Mouse (Mus musculus) embryonic facial prominence, embryonic 14.5 days (tissue): ENCODE data around the gene Ak2. TPM values are rescaled to one million over a fixed set of nuclear protein-coding genes. Genes with fewer than 3 reads are reported as not detected.
A peak's percentile ranks its signal among the peaks of the same experiment; 100 is the strongest.

Source experiments
- ATAC-seq: fragments of 200-750 bp; cut with Nextera tagmentation; 2 replicates; pipeline ENCODE4 v1.8.0; 2017; ENCODE audit warnings: low read depth, moderate number of reproducible peaks, moderate TSS enrichment
- DNase-seq: peaks from one replicate; pipeline ENCODE4 v3.0.0-alpha.2; 2015; ENCODE audit warnings: low spot score
- H3K27ac ChIP-seq: fragments of 300-500 bp; sonication (generic); replicated peaks from 2 replicates; pipeline ENCODE4 v1.5.1; 2014; ENCODE audit warnings: low read depth, mild to moderate bottlenecking, low read length, moderate library complexity
- H3K27me3 ChIP-seq: fragments of 300-500 bp; sonication (generic); replicated peaks from 2 replicates; pipeline ENCODE4 v1.6.1; 2014; ENCODE audit warnings: low read length; ENCODE audit not compliant: control insufficient read depth, insufficient read depth
- H3K36me3 ChIP-seq: fragments of 300-500 bp; sonication (generic); 2 replicates; pipeline ENCODE4 v1.6.1; 2014; ENCODE audit warnings: low read length, mixed read lengths; ENCODE audit not compliant: control insufficient read depth, insufficient read depth
- H3K4me1 ChIP-seq: fragments of 300-500 bp; sonication (generic); 2 replicates; pipeline ENCODE4 v1.6.1; 2014; ENCODE audit warnings: antibody characterized with exemption, low read length; ENCODE audit not compliant: control insufficient read depth, insufficient read depth
- H3K4me2 ChIP-seq: fragments of 300-500 bp; sonication (generic); 2 replicates; pipeline ENCODE4 v1.6.1; 2014; ENCODE audit warnings: low read depth, mild to moderate bottlenecking, low read length, moderate library complexity, mixed read lengths
- H3K4me3 ChIP-seq: fragments of 300-500 bp; sonication (generic); 2 replicates; pipeline ENCODE4 v1.5.1; 2014; ENCODE audit warnings: low read depth, mild to moderate bottlenecking, low read length
- H3K9ac ChIP-seq: fragments of 300-500 bp; sonication (generic); 2 replicates; pipeline ENCODE4 v1.6.1; 2014; ENCODE audit warnings: low read depth, mild to moderate bottlenecking, low read length, moderate library complexity, mixed read lengths
- H3K9me3 ChIP-seq: fragments of 300-500 bp; sonication (generic); 2 replicates; pipeline ENCODE4 v1.6.1; 2016; ENCODE audit warnings: low read length; ENCODE audit not compliant: control insufficient read depth
- WGBS: fragments of 180-500 bp; shearing (Covaris S2); extraction: QIAGEN DNeasy Blood & Tissue Kit; methylation state at CpG from one replicate; pipeline ENCODE4 v1.1.7; 2014; 5-methylcytosine and 5-hydroxymethylcytosine counted together
- polyA plus RNA-seq: library from polyadenylated mRNA; unstranded; fragments of >200 nt; fragmentation: Nextera tagmentation; extraction: Ambion mirVana; gene quantifications from 2 replicates; pipeline ENCODE4 v1.2.1, GENCODE M21; 2014

Gene Ak2
- polyA plus RNA-seq, 1 experiment from 2014 or later = 142 TPM

DNA sequence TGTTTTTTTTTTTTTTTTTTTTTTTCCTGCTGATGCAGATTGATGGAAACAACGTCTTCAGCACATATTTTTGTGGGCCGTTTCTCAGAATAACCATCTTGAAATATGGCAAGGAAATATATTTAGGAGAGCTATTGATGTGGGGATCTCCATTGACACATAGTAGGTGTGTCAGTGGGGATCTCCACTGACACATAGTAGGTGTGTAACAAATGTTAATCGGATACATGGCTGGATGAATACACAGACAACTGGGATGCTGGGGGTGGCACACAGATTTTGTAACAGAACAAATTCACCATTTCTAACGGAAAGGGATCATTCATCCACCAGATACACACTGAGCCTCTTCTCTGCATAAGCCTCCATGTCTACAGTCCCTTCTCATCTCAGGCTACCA lies 58.6 kb downstream of the Ak2 start:
- ATAC-seq (no peak), DNase-seq (no peak)
- Histone ChIP-seq H3K27me3 (peaks cover 27% of the 10 kb centered on the region), H3K27ac (no peak overlapping the region), H3K4me2 (no peak overlapping the region), H3K4me3 (no peak overlapping the region), H3K9me3 (no peaks in the 10 kb centered on the region), H3K9ac (no peak overlapping the region), H3K36me3 (no peaks in the 10 kb centered on the region), H3K4me1 (peaks cover 7% of the 10 kb centered on the region; the same call in 1 of the 2 replicates)
- WGBS = 63% methylated on average over 4 of the region's 4 CpGs

DNA sequence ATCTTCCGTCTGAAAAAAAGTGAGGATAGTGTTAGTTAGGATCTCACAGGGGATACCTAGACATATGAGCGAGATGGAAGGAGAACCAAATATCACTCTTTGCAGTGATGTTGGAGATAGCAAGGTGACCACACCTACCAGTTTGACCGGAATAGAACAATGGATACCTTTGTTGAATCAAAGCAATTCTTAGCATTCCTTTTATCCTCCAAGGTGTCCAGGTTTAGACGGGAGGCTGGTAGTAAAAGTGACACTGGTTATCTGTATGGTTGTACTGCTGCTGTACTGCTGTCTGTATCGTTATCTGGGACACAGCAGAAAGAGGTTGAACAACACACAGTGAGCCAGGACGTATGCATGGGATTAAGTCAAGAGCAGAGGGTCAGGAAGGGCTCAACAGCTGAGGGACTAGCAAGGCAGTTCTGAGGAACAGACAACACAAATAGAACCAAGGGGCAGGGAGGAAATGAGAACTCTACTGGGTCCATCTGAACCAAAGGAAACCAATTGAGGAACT lies 59.2 kb downstream of the Ak2 start:
- Histone ChIP-seq H3K36me3 (no peaks in the 10 kb centered on the region), H3K27ac (no peak overlapping the region), H3K9me3 (no peaks in the 10 kb centered on the region), H3K27me3 (peaks cover 27% of the 10 kb centered on the region), H3K9ac (no peak overlapping the region), H3K4me1 (peaks cover 7% of the 10 kb centered on the region; the same call in 1 of the 2 replicates), H3K4me2 (no peak overlapping the region), H3K4me3 (no peak overlapping the region)
- DNase-seq (no peak), ATAC-seq (no peak)
- 56% methylated on average over 6 of the region's 6 CpGs for WGBS

DNA sequence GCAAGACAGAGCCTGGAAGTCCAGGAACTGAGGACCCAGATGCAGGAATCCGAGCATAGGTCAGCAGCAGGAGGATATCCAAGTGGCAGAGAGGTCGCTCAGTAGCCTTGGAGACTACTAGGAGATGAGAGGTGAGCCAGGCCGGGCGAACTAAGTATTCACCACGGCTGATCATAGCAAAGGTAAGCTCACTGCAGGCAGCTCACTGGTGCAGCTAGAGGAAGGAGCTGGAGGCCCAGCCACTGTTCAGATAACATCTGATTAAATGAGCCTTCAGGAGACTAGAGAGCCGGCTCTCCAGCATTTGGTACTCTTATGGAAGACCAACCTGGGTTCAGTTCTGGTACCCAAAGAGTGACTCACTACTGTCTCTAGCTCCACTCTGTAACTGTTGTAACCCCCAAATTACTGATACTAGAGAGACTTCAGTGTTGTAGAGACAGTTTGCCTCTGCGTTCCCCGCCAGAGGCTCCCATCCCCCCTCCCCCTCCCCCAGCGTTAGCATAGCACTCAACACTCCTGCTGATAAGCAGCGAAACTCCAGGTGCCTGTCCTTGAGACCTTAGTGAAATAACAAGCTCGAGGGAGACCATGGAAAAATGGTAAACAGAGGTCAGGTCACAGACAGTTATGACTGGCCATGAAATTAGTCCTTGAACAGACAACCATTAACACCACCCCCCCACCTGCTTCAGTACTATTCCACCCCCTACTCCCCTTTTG lies 59.9 kb downstream of the Ak2 start:
- Histone ChIP-seq H3K9ac (no peak overlapping the region), H3K4me3 (no peak overlapping the region), H3K36me3 (no peaks in the 10 kb centered on the region), H3K9me3 (no peaks in the 10 kb centered on the region), H3K27ac (no peak overlapping the region), H3K27me3 (peaks cover 24% of the 10 kb centered on the region), H3K4me1 (peaks cover 7% of the 10 kb centered on the region; the same call in 1 of the 2 replicates), H3K4me2 (no peak overlapping the region)
- 27% methylated on average over 11 of the region's 11 CpGs for WGBS
- DNase-seq = no peak
- ATAC-seq = no peak

DNA sequence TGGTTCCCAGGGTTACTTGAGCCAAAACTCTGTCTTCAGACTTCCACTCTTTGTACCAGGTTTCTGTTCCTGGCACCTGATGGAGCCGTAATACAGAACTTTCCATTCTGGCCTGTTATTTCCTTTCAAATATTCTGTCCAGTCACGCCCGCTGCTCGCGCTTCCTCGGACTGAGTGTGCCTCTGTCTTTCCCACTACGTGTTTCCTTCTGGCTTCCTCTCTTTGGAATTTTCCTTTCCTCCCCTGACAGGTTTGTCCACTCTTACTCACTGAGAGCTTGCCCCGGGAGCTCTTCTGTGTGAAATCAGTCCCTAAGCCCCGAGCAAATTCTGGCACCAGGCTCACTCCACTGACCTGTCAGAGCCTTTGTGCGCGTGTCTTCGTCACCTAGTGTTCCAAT lies 63.0 kb downstream of the Ak2 start:
- Histone ChIP-seq H3K36me3 (no peaks in the 10 kb centered on the region), H3K9ac (no peak overlapping the region), H3K4me1 (peaks cover 7% of the 10 kb centered on the region), H3K27me3 (peaks cover 13% of the 10 kb centered on the region), H3K27ac (no peak overlapping the region), H3K4me2 (no peak overlapping the region), H3K9me3 (no peaks in the 10 kb centered on the region), H3K4me3 (no peak overlapping the region)
- 78% methylated on average over 12 of the region's 12 CpGs for WGBS
- no peak for DNase-seq
- no peak for ATAC-seq

DNA sequence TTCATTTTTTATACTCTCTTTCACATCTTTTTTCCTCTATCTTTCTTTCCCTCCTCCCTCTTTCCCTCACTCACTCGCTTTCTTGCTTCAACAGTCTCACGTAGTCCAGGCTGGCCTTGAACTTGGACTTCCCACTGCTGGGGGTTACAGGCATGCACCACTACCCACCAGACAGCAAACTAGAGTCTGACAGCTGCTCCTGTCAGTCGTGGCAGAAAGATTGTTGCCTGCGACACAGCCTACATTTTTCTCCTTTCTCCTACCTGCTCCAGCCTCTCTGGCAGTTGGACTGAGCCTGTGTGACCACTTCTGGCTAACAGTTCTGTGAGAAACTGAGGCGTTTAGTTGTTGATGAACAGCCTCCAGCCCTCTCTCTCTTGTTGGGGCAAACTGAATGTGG lies 63.8 kb downstream of the Ak2 start:
- no peak overlapping the region for H3K4me2 ChIP-seq
- ATAC-seq = no peak
- WGBS = 84% methylated on average over 5 of the region's 5 CpGs

DNA sequence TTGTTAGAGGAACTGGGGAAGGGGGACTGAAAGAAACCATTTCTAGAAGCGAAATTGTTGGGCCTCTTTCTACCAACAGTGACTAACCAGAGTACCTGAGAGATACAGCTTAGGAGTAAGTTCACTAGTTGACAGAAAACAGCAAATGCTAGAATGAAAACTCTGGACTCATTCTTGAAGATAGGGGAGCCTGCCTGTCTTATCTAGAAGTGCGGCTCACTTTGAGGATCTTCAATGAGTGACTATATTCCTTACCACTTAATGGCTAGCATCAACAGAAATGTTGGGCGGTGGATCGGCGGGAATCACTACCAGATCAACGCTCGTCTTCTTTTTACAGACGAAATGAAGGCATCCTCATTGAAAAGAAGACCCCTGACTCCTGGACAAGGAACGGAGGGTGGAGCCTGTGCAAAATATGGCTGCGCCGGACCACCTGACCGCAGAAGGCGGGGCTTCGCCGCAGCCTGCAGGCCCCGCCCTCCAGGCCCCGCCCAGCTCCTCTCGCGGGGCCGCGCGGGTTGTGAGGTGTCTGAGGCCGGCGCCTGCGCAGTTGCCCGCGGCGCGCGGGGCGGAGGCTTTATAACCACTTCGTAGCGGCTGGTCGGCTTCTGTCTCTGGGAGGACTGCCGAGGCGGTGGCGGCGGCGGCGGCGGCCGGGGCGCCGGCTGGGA lies 65.9 kb downstream of the Ak2 start:
- Histone ChIP-seq H3K36me3 (no peaks in the 10 kb centered on the region), H3K27me3 (no peaks in the 10 kb centered on the region), H3K27ac (peak overlapping the region; percentile 88), H3K4me1 (peaks cover 10% of the 10 kb centered on the region), H3K4me3 (peak overlapping the region; percentile 87), H3K4me2 (peak overlapping the region; percentile 94), H3K9me3 (no peaks in the 10 kb centered on the region), H3K9ac (peak overlapping the region; percentile 90)
- ATAC-seq (peak; percentile 96), DNase-seq (peak; percentile 98)
- 7% methylated on average over 21 of the region's 44 CpGs for WGBS

More for the DNA sequence above, 63.8 kb downstream of the Ak2 start:
- peaks cover 9% of the 10 kb centered on the region for H3K27me3 ChIP-seq
- no peak overlapping the region for H3K27ac ChIP-seq
- no peak overlapping the region for H3K9ac ChIP-seq
- no peak overlapping the region for H3K4me3 ChIP-seq
- H3K36me3 ChIP-seq = no peaks in the 10 kb centered on the region
- no peaks in the 10 kb centered on the region for H3K9me3 ChIP-seq
- no peak for DNase-seq
- H3K4me1 ChIP-seq = peaks cover 10% of the 10 kb centered on the region

DNA sequence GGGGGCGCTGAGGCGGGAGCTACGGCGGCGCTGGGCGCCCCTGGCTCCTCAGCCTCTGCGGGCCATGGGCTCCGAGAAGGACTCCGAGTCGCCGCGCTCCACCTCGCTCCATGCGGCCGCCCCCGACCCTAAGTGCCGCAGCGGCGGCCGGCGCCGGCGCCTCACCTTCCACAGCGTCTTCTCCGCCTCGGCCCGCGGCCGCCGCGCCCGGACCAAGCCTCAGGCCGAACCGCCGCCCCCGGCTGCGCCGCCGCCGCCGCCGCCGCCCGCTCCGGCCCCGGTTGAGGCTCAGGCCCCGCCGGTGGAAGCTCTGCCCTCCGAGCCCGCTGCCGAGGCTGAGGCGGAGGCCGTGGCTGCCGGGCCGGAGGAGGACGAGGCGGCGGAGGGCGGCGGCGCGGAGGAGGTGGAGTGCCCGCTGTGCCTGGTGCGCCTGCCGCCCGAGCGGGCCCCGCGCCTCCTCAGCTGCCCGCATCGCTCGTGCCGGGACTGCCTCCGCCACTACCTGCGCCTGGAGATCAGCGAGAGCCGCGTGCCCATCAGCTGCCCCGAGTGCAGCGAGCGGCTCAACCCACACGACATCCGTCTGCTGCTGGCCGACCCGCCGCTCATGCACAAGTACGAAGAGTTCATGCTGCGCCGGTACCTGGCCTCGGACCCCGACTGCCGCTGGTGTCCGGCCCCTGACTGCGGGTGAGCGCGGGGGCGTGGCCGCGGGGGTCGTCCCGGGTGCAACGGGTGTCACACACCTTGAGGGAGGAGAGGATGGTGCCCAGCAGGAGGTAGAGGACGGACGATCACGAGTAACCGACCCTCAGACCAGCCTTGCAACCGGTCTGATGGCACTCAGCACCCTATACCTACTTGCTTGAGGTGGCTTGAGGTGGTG lies 66.7 kb downstream of the Ak2 start, which contains the start of gene Rnf19b:
Gene Rnf19b, plus strand, starts transcription at position 65 of the 886 bp plus-strand sequence.
- under 1% methylated on average over 24 of the region's 107 CpGs for WGBS
- Histone ChIP-seq H3K36me3 (no peaks in the 10 kb centered on the region), H3K4me1 (peaks cover 10% of the 10 kb centered on the region), H3K27ac (peak within 1 kb of the TSS; percentile 88), H3K4me2 (peak within 1 kb of the TSS; percentile 94), H3K27me3 (no peaks in the 10 kb centered on the region), H3K9me3 (no peaks in the 10 kb centered on the region), H3K9ac (peak within 1 kb of the TSS; percentile 90), H3K4me3 (peak within 1 kb of the TSS; percentile 87)
- ATAC-seq (peak; percentile 68), DNase-seq (no peak)

DNA sequence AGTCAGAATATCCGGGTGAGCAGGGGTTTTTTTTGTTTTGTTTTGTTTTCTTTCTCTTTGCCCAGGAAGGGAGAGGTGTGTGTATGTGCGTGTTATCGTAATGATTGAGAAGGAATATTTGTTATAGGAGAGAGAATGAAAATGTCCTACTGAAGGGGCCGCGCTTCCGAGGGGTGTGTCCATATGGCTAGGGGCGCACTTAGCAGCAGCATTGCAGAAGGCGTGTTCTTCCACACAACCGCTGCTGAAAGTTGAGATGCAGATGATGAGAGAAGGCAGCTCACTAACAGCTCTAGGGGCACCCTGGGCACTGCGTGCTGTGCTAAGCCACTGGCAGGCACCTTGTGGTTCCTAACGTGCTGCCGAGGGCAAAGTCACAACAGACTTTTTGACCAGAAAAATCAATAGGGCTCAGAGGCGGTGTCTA lies 67.4 kb downstream of the Ak2 start:
- no peaks in the 10 kb centered on the region for H3K9me3 ChIP-seq
- WGBS = 1% methylated on average over 13 of the region's 13 CpGs
- H3K9ac ChIP-seq = peak overlapping the region; percentile 90
- ATAC-seq (no peak), DNase-seq (peak; percentile 83)
- H3K4me2 ChIP-seq = peak overlapping the region; percentile 94
- H3K27ac ChIP-seq = no peak overlapping the region; the same call in 1 of the 2 replicates
- peaks cover 10% of the 10 kb centered on the region for H3K4me1 ChIP-seq
- H3K27me3 ChIP-seq = no peaks in the 10 kb centered on the region
- H3K36me3 ChIP-seq = no peaks in the 10 kb centered on the region
- H3K4me3 ChIP-seq = peak overlapping the region; percentile 87
